Mouse (Mus musculus) bone marrow, adult 2 months (tissue): ENCODE results near the gene Cryba2. TPM values are rescaled to one million over a fixed set of nuclear protein-coding genes. Genes with fewer than 3 reads are reported as not detected.

ENCODE experiments used
- H3K27ac ChIP-seq: fragments of 200-500 bp; 2 replicates; pipeline ENCODE4 v1.5.1; 2012; ENCODE audit warnings: low read depth, mild to moderate bottlenecking, control low read depth, inconsistent platforms, low read length; ENCODE audit not compliant: control insufficient read depth, poor library complexity, insufficient read depth
- H3K4me1 ChIP-seq: fragments of 200-500 bp; 2 replicates; pipeline ENCODE4 v1.6.1; 2011; ENCODE audit warnings: low read length; ENCODE audit not compliant: control insufficient read depth, insufficient read depth
- H3K4me3 ChIP-seq: fragments of 200-500 bp; replicated peaks from 2 replicates; pipeline ENCODE3; 2011; ENCODE audit warnings: mild to moderate bottlenecking, low read depth, low read length, control low read depth; ENCODE audit not compliant: control insufficient read depth
- CTCF ChIP-seq: fragments of 200-500 bp; IDR thresholded peaks from 2 replicates; pipeline ENCODE4 v1.5.1; 2011; ENCODE audit warnings: low read length, control low read depth; ENCODE audit not compliant: control insufficient read depth, insufficient read depth
- POLR2A ChIP-seq: fragments of 200-500 bp; IDR thresholded peaks from 2 replicates; pipeline ENCODE4 v1.6.1; 2011; ENCODE audit warnings: low read depth, mild to moderate bottlenecking, control low read depth, low read length, borderline replicate concordance; ENCODE audit not compliant: control insufficient read depth
- WGBS: fragments of 180-500 bp; shearing (Covaris S2); methylation state at CpG from one replicate; pipeline ENCODE4 v1.1.7; 2018; 5-methylcytosine and 5-hydroxymethylcytosine counted together
- polyA plus RNA-seq: library from polyadenylated mRNA; stranded (reverse); fragments of >200 nt; gene quantifications from 2 replicates; pipeline ENCODE4 v1.2.4, GENCODE M21; 2011; ENCODE audit warnings: low replicate concordance; ENCODE audit not compliant: missing spikeins, insufficient read depth, insufficient read length

Cryba2 gene
- polyA plus RNA-seq, 1 experiment = not detected

DNA sequence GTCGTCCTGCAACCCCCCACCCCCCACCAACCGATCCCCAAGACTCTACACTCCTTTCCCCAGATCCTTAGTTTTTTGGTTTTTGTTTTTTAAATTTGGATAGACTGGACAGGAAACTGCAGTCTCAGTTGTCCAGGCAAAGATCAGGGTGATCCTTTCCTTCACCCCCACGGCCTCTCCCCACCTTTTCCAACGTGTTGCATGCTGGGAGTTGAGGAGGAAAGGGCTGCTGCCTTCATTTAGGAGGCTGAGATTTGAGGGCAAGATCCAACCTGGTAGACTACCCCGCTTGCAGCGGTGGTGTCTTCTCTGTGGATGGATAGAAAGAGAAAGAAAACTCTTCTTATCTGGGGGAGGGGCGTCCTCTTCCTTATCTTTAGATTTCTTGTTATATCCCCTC lies 36.2 kb downstream of the Cryba2 start:
- WGBS = 7% methylated on average over 7 of the region's 7 CpGs
- no peaks in the 10 kb centered on the region for H3K4me1 ChIP-seq
- H3K27ac ChIP-seq = no peak overlapping the region
- H3K4me3 ChIP-seq = no peak overlapping the region
- TF ChIP-seq CTCF = no peak
- no peak for TF ChIP-seq POLR2A

DNA sequence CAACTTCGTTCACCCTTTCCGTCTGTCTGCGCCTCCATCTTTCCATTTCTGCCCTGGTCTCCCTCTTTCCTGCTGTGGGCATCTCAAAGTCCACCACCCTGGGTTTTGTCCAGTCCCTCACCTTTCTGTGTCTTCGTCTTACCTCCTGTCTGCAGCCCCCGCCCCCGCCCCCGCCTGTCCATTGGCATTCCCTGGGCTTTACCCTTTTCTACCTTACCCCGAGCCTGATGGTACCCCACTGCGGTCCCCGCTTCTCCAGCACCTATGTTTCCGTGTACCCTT lies 36.6 kb downstream of the Cryba2 start:
- WGBS = 9% methylated on average over 11 of the region's 11 CpGs
- TF ChIP-seq CTCF = no peak
- H3K27ac ChIP-seq = no peak overlapping the region
- no peaks in the 10 kb centered on the region for H3K4me1 ChIP-seq
- H3K4me3 ChIP-seq = no peak overlapping the region

- no peak overlapping the region; the same call in 1 of the 2 replicates for H3K27ac ChIP-seq
- TF ChIP-seq POLR2A = no peak
- TF ChIP-seq CTCF = no peak
- 4% methylated on average over 71 of the region's 74 CpGs for WGBS
- H3K4me3 ChIP-seq = no peak overlapping the region
- no peaks in the 10 kb centered on the region for H3K4me1 ChIP-seq
These were observed 37.1 kb downstream of the Cryba2 start for GRCm38 (mm10) chr1:74855651-74856438.

- TF ChIP-seq POLR2A (no peak), CTCF (no peak)
- WGBS = 3% methylated on average over 48 of the region's 48 CpGs
These were observed 37.8 kb downstream of the Cryba2 start for GRCm38 (mm10) chr1:74855156-74855555.

DNA sequence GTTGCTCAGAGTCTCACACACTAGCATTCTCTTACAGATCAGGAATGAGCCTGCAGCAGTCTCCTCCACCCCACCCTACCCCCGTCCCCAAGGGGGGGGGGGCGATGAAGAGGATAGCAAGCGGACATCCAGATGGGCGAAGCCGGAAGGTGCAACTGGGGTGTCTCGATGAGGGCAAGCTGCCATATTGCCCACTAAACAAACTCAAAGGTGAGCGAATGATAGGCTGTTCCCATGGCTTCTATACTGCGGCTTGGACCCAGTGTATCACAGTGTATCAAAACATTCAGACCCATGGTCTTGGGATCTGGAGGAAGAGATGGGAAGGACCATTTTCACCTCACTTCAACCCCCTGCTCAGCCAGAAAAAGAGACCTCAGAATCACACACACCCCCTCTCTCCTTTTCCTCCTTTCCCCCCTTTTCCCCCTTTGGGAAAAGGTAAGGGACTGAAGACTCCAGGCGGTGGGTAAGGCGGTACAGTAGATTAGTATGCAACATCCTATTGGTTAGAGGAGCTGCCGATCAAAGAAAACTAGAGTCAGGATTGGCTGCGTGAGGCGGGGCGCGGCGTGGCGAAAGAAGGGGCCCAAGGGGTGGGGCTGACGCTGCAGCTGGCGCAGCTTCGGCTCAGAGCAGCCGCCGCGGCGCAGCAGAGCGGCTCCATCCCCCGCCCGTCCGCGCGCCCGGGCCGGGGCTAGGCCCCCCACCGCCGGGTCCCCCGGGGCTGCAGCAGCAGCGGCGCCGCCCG lies 38.5 kb downstream of the Cryba2 start, which contains the start of gene Cdk5r2:
TSS of gene Cdk5r2 (plus strand) at position 629 of the 751 bp plus-strand sequence.
- 5% methylated on average over 39 of the region's 39 CpGs for WGBS
- no peak for TF ChIP-seq CTCF
- no peak for TF ChIP-seq POLR2A
- Histone ChIP-seq H3K4me1 (no peaks in the 10 kb centered on the region), H3K4me3 (no peak within 1 kb of the TSS), H3K27ac (no peak within 1 kb of the TSS; the same call in 1 of the 2 replicates)

More at GRCm38 (mm10) chr1:74855156-74855555, 37.8 kb downstream of the Cryba2 start:
- Histone ChIP-seq H3K4me1 (no peaks in the 10 kb centered on the region), H3K27ac (no peak overlapping the region), H3K4me3 (no peak overlapping the region)

- Histone ChIP-seq H3K4me3 (no peak overlapping the region), H3K27ac (no peak overlapping the region), H3K4me1 (no peaks in the 10 kb centered on the region)
- 16% methylated on average over 6 of the region's 6 CpGs for WGBS
- no peak for TF ChIP-seq POLR2A
- no peak for TF ChIP-seq CTCF
These were observed 41.8 kb downstream of the Cryba2 start for GRCm38 (mm10) chr1:74851001-74851775.

DNA sequence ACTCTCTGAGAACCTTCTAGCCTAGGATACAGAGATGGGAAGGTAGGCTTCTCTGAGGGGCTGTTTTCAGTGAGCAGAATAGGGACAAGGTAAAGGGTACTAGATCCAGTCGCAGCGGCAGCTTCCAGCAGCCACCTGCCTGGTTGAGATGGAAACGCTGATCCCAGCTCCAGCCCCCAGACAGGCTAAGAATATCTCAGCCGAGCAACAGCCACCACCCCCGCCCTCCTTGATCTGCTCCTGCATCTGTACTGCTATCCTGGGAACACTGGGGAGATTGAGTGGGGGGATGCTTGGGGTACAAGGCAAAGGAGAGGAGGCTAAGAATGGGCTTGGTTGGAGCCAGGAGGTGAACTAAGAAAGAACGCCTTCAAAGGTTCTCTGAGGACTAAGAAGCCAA lies 42.7 kb downstream of the Cryba2 start:
- Histone ChIP-seq H3K4me1 (no peaks in the 10 kb centered on the region), H3K27ac (no peak overlapping the region), H3K4me3 (no peak overlapping the region)
- TF ChIP-seq CTCF (no peak), POLR2A (no peak)
- 25% methylated on average over 6 of the region's 6 CpGs for WGBS

- Histone ChIP-seq H3K4me3 (no peak overlapping the region), H3K4me1 (no peaks in the 10 kb centered on the region), H3K27ac (no peak overlapping the region)
- TF ChIP-seq CTCF (no peak), POLR2A (no peak)
- WGBS = 54% methylated on average over 5 of the region's 5 CpGs
These were observed 44.0 kb downstream of the Cryba2 start for GRCm38 (mm10) chr1:74848946-74849345.
